Mouse (Mus musculus): ENCODE measurements at regions not wholly inside any gene's neighbourhood (a gene's known extent, or its start where the extent isn't known, plus 50 kb on each side); places are given as distances from the start of the nearest gene placed in this dataset.

- Histone ChIP-seq H3K27me3 (ENCODE audit: control insufficient read depth, insufficient read depth, low read length) (no peaks in the 10 kb centered on the region), H3K9ac (ENCODE audit: low read depth, low read length) (peak overlapping the region; percentile 43), H3K79me2 (replicated peaks; ENCODE audit: control insufficient read depth, insufficient read depth, low read length) (no peaks in the 10 kb centered on the region), H3K4me1 (ENCODE audit: control insufficient read depth, insufficient read depth, low read length) (peaks cover 60% of the 10 kb centered on the region), H3K4me3 (no peak overlapping the region), H3K36me3 (ENCODE audit: control insufficient read depth, insufficient read depth, low read length) (peaks cover 17% of the 10 kb centered on the region; the same call in 1 of the 2 replicates), H3K27ac (peak overlapping the region; percentile 94)
- peak in 1 of 2 experiments; percentile 30 for DNase-seq
- intact Hi-C loops (cut with DNase I) = loop anchor here (2.0 to 5.0 kb wide), 2 partner anchors 82 to 276 kb away; no protein-coding TSS in a partner anchor
- 49% methylated on average over 10 of the region's 10 CpGs for WGBS
- no peak for TF ChIP-seq EP300 (IDR thresholded peaks at IDR 0.05; ENCODE audit: insufficient read depth, low read depth, low read length)
- no peak for TF ChIP-seq POLR2A (IDR thresholded peaks at IDR 0.05; ENCODE audit: insufficient read depth, low read depth, low read length)
Observed at GRCm38 (mm10) chr16:30791048-30791855, 191.7 kb downstream of the Fam43a start.

- WGBS = 20% methylated on average over 11 of the region's 11 CpGs
- peaks cover 20% of the 10 kb centered on the region; the same call in 1 of the 2 replicates for H3K36me3 ChIP-seq (ENCODE audit: control insufficient read depth, insufficient read depth, low read length)
- H3K27me3 ChIP-seq (ENCODE audit: control insufficient read depth, insufficient read depth, low read length) = no peaks in the 10 kb centered on the region
- no peak overlapping the region for H3K9ac ChIP-seq (ENCODE audit: low read depth, low read length)
- intact Hi-C loops (cut with DNase I) = loop anchor here (5.0 kb wide), 1 partner anchor 274 kb away; no protein-coding TSS in a partner anchor
- TF ChIP-seq EP300 (IDR thresholded peaks at IDR 0.05; ENCODE audit: insufficient read depth, low read depth, low read length) = 0 out of 2 replicates have a peak, but pooled peaks have one; percentile 37
- no peak for TF ChIP-seq CTCF (IDR thresholded peaks at IDR 0.05)
- no peak for TF ChIP-seq POLR2A (IDR thresholded peaks at IDR 0.05; ENCODE audit: insufficient read depth, low read depth, low read length)
- H3K4me1 ChIP-seq (ENCODE audit: control insufficient read depth, insufficient read depth, low read length) = peaks cover 63% of the 10 kb centered on the region
- DNase-seq = peak; percentile 47 to 49
- H3K79me2 ChIP-seq (replicated peaks; ENCODE audit: control insufficient read depth, insufficient read depth, low read length) = no peaks in the 10 kb centered on the region
- H3K27ac ChIP-seq = peak overlapping the region; percentile 94
- H3K4me3 ChIP-seq = no peak overlapping the region
Observed at GRCm38 (mm10) chr16:30792738-30793377, 193.3 kb downstream of the Fam43a start.

- Histone ChIP-seq H3K4me3 (no peak overlapping the region), H3K27ac (peak overlapping the region; percentile 94), H3K36me3 (ENCODE audit: control insufficient read depth, insufficient read depth, low read length) (peaks cover 20% of the 10 kb centered on the region; the same call in 1 of the 2 replicates), H3K9ac (ENCODE audit: low read depth, low read length) (no peak overlapping the region), H3K79me2 (replicated peaks; ENCODE audit: control insufficient read depth, insufficient read depth, low read length) (no peaks in the 10 kb centered on the region), H3K4me1 (ENCODE audit: control insufficient read depth, insufficient read depth, low read length) (peaks cover 59% of the 10 kb centered on the region), H3K27me3 (ENCODE audit: control insufficient read depth, insufficient read depth, low read length) (no peaks in the 10 kb centered on the region)
- peak in 1 of 2 experiments; percentile 26 for DNase-seq
- TF ChIP-seq CTCF (IDR thresholded peaks at IDR 0.05) (no peak), EP300 (IDR thresholded peaks at IDR 0.05; ENCODE audit: insufficient read depth, low read depth, low read length) (no peak), POLR2A (IDR thresholded peaks at IDR 0.05; ENCODE audit: insufficient read depth, low read depth, low read length) (no peak)
- intact Hi-C loops (cut with DNase I) = loop anchor here (5.0 kb wide), 1 partner anchor 274 kb away; no protein-coding TSS in a partner anchor
- 33% methylated on average over 9 of the region's 9 CpGs for WGBS
Observed at GRCm38 (mm10) chr16:30793378-30793753, 193.8 kb downstream of the Fam43a start.

GRCm38 (mm10) chr16:30793856-30794255 lies 194.3 kb downstream of the Fam43a start:
- peak in 1 of 2 experiments; percentile 16 for DNase-seq
- WGBS = 96% methylated on average over 3 of the region's 3 CpGs
- no peaks in the 10 kb centered on the region for H3K27me3 ChIP-seq (ENCODE audit: control insufficient read depth, insufficient read depth, low read length)
- H3K9ac ChIP-seq (ENCODE audit: low read depth, low read length) = no peak overlapping the region
- intact Hi-C loops (cut with DNase I) = loop anchor here (5.0 kb wide), 1 partner anchor 273 kb away; no protein-coding TSS in a partner anchor
- no peaks in the 10 kb centered on the region for H3K79me2 ChIP-seq (replicated peaks; ENCODE audit: control insufficient read depth, insufficient read depth, low read length)
- H3K36me3 ChIP-seq (ENCODE audit: control insufficient read depth, insufficient read depth, low read length) = peaks cover 18% of the 10 kb centered on the region; the same call in 1 of the 2 replicates
- peak overlapping the region; percentile 94 for H3K27ac ChIP-seq
- TF ChIP-seq CTCF (IDR thresholded peaks at IDR 0.05) = no peak
- TF ChIP-seq POLR2A (IDR thresholded peaks at IDR 0.05; ENCODE audit: insufficient read depth, low read depth, low read length) = no peak
- no peak for TF ChIP-seq EP300 (IDR thresholded peaks at IDR 0.05; ENCODE audit: insufficient read depth, low read depth, low read length)
- H3K4me1 ChIP-seq (ENCODE audit: control insufficient read depth, insufficient read depth, low read length) = peaks cover 58% of the 10 kb centered on the region
- H3K4me3 ChIP-seq = no peak overlapping the region

- intact Hi-C loops (cut with DNase I) = loop anchor here (1.0 to 5.0 kb wide), 3 partner anchors 58 to 182 kb away; no protein-coding TSS in a partner anchor
- no peak overlapping the region for H3K4me3 ChIP-seq
- no peaks in the 10 kb centered on the region for H3K79me2 ChIP-seq (replicated peaks; ENCODE audit: control insufficient read depth, insufficient read depth, low read length)
- H3K4me1 ChIP-seq (ENCODE audit: control insufficient read depth, insufficient read depth, low read length) = peaks cover 55% of the 10 kb centered on the region
- H3K9ac ChIP-seq (ENCODE audit: low read depth, low read length) = no peak overlapping the region
- DNase-seq = peak; percentile 40 to 68
- peak overlapping the region; percentile 72 for H3K27ac ChIP-seq
- 20% methylated on average over 5 of the region's 5 CpGs for WGBS
- H3K27me3 ChIP-seq (ENCODE audit: control insufficient read depth, insufficient read depth, low read length) = no peaks in the 10 kb centered on the region
- peaks cover 13% of the 10 kb centered on the region; the same call in 1 of the 2 replicates for H3K36me3 ChIP-seq (ENCODE audit: control insufficient read depth, insufficient read depth, low read length)
- TF ChIP-seq CTCF (IDR thresholded peaks at IDR 0.05) = no peak
- peak; percentile 98 for TF ChIP-seq EP300 (IDR thresholded peaks at IDR 0.05; ENCODE audit: insufficient read depth, low read depth, low read length)
Observed at GRCm38 (mm10) chr16:30795501-30795904, 196.0 kb downstream of the Fam43a start.
